Mouse (Mus musculus): ENCODE results near the gene Arfgap2.

DNA sequence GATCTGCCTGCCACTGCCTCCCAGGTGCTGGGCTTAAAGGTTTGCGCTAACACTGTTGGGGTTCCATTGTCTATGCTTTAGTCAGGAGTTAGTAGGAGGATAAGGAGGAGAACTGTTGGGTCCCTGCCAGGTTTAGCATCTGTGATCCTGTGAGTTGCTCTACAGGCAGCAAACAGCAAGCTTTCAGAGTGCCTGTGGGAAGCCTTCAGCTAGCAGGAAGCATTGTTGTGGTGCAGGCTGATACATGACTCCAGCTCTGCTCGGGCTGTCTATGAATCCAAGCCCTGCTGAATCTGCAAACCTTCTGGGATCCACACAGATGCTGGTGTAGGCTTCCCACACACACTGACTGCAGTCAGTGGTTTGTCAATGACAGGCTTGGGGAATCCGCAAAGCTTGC lies 21.4 kb upstream of the Arfgap2 start:
- TF ChIP-seq E2F4 (IDR thresholded peaks at IDR 0.05; ENCODE audit: insufficient replicate concordance, low read depth, low read length) (no peak), ETS1 (conservative IDR thresholded peaks at IDR 0.05; ENCODE audit: low read depth, low read length) (no peak), POLR2A (IDR thresholded peaks at IDR 0.05; ENCODE audit: low read depth, low read length) (no peak)

All from CH12.LX (cell line).